Mouse (Mus musculus) monocyte, adult 2 months (primary cell): ENCODE results near the gene Mob3a.

ENCODE experiments used
- DNase-seq, 2 experiments: peaks; one replicate each; pipeline ENCODE4 v3.0.0; 2022; ENCODE audit warnings: low spot score in 2 of 2, low read depth in 1 of 2

Gene Mob3a

DNA sequence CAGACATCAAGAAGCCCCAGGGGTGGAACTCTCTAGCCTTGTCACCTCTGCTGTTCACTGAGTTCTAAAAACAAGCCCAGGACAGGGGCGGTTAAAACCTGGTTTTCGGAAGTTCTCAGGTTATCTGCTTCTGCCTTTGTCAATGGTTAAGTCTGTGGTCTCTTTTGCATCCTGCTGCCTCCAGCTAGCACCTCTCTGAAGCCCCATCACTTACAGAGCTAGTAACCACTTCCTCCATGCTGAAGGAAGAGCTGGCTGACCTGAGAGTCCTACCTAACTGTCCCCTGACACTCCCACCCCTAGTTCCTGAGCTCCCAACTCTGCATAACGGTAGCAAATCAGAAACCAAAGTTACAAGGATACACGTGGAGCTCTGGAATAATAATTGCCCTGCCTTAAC, 1.0 kb downstream of the Mob3a start:
- no peak for DNase-seq

DNA sequence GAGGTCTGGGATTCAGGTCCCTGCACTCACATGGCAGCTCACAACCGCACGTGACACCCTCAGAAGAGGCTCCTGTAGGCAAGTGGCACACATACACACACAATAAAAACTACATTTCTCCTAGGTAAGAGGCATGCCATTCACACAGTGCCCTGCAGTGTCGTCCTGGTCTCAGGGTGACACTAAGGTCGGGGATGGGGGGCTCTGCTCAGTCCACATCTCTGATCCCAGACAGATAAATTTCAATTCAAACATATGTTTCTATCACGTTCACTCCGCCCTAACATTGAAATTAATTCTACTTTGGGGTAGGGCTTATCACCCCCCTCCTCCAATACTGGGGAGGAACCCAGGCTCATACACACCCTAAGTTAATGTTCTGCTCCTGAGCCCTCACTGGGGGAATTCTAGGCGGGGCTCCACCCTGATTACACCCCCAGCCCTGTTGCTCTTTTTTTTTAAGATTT, 1.7 kb downstream of the Mob3a start:
- no peak for DNase-seq

DNA sequence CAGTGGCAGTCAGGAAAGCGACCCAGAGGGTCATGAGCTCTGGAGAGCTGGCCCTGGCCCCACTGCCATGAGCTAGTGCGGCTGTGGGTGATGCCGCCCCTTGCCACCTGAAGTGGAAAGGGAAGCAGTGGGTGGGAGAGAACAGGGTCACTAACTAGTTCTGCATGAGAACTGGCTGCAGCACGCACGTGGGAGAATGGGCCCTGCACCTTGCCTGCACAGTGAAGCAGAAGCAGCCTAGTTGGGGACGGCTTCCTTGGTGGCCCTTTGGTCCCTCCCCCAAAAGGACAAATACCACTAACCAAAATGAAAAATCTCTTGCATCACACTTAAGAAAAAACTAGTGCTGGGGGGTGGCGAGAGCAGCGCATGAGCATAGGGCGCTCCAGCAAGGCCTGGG, 3.2 kb downstream of the Mob3a start:
- no peak for DNase-seq

DNA sequence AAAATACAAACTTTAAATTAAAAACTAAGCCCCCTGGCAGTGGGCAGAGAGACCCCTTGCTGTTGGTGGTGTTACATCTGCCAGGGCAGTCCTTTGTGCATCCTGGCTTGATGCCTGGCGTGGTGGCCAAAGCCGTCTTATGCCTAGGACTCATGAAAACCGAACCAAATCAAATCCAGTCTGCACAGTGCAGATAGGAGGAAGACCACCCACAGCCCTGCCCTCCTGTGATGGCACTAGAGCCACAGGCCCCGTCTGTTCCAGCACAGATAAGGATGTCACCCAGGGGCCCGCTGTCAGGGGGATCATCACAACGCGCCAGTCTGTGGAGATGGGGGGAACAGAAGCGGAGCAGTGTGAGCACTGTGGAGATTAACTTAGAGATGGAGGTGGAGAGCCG, 4.0 kb downstream of the Mob3a start:
- DNase-seq, result no peak

- DNase-seq, result no peak
Observed at GRCm38 (mm10) chr10:80697393-80697787, 4.4 kb downstream of the Mob3a start.

GRCm38 (mm10) chr10:80696502-80697392, 5.0 kb downstream of the Mob3a start:
- DNase-seq, result no peak

DNA sequence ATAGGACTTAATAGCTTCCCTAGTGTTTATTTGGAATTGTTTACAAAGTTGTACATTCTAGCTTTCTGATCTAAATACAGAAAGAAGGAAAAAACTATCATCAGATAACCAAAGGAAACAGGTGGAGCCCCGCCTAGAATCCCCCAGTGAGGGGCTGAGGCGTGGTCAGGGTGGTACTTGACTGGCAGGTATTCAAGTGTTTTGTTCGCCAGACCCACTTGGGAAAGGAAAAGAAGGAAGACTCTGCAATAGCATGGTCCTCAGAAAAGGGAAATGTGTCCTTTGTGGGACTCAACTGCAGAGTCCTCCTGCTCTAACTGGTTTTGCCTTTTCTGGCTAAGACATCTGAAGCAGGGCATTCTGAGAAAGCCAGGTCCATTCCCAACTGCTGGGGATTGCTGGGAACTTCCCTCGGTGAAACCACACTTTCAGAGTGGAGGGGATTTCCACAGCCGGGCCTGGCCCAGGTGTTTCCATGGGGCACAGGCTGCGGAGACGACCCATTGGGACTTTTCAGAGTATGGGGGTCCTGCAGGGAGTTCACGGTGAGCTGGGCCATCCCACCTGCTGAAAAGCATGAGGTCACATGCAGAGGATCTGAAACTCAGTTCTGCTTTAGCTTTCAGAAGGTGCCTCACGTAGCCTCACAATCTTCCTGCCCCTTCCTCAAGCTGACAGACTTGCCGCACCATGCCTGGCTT, 5.8 kb downstream of the Mob3a start:
- no peak for DNase-seq

- DNase-seq, result peak; percentile 84 to 88
Observed at GRCm38 (mm10) chr10:80695186-80695585, 6.6 kb downstream of the Mob3a start.

GRCm38 (mm10) chr10:80694159-80694938, 7.4 kb downstream of the Mob3a start:
- no peak for DNase-seq

- no peak for DNase-seq
Observed at GRCm38 (mm10) chr10:80693401-80694045, 8.3 kb downstream of the Mob3a start.

GRCm38 (mm10) chr10:80692249-80693165, 9.3 kb downstream of the Mob3a start:
- peak; percentile 68 to 84 for DNase-seq

- DNase-seq, result peak in 1 of 2 experiments; percentile 62
Observed at GRCm38 (mm10) chr10:80687850-80688249, 13.9 kb downstream of the Mob3a start.

GRCm38 (mm10) chr10:80686617-80687016, 15.2 kb downstream of the Mob3a start:
- DNase-seq, result no peak

DNA sequence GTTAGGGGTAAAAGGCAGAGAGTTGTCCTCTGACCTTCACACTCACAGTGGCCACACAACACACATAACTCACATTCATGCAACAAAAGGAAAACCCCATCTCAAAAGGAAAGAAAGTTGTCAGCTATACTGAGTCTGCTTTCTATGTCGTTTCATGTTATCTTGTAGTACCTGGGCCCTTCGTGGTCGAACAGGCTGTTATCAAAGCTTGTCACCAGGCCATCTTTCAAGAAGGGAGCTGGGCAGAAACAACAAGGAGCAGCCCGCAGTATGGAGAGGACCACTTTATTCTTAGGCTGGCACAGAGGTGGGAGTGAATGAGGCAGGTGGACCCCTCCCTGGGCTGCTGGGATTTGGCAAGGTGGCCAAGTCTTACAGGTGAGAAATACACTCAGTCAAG, 16.8 kb downstream of the Mob3a start:
- no peak for DNase-seq

DNA sequence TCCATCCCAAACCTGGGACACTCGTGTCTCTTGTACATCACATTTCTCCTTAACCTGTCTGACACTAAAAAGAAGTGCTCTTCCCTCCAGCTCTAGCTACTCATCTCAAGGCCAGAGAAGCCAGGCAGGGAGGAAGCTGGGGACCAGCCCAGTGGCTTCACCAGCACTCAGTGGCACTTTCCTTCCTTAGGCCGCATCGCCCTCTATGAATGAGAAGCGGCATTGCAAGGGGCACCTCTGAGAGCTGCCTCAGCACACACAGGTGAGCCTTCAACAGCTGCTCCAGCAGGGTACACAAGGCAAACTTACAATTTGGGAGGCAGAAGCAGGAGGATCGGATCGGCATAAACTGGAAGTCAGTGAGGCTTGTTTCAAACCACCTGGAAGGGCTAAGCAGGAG, 17.6 kb downstream of the Mob3a start:
- DNase-seq, result peak in 1 of 2 experiments; percentile 55

DNA sequence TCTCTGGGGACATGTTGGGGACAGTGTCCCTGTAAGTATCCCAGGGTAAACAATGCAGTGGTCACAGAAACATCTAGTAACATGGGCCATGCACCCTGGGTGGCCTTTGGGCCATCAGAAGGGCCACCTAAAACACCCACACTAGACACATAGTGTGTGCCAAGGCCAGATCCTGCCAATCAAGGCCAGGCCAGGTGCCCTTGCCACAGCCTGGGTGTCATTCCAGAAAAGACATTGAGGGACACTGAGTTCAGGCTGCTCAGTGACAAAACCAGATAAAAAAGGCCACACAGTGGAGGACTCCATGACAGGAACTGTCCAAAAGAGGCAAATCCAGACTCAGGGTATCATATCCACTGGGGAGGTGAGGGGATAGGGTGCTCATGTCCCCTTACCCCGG, 18.1 kb downstream of the Mob3a start:
- DNase-seq, result no peak

DNA sequence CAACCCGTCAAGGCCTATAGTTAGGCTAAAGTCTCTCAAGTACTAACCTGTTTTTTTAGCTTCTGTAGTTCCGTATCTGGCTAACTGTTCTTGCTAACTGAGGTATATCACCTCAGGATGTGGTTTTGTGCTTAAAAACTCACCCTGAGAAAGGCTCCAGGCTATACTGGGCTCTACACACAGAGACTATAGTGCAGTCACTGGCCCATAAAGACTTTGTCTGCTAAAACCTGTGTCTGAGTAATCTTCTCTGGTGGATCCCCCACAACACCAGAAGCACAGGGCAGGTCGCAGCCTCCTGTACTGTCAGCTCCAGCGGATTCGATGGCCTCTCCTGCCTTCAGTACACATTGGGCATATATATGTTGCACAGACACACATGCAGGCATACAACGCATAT, 19.8 kb downstream of the Mob3a start:
- no peak for DNase-seq

DNA sequence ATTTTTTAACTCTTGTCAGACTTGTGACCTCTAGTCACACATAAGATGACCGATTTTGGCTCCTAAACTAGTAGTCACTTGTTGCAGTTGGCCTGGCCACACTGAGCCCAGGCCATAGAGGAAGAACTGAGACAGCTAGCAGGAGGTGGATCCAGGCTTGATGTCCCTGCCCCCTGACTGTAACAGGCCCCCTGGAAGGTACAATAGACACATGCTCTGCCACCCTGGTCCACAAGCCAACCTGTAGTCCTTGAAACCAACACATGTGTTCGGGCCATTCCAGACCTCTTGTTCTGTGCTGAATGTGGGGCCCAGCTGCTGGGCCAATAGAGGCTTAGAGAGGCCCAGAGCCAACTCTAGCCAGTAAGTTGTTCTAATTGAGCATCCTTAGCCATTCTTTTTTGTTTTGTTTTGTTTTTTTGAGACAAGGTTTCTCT, 21.5 kb downstream of the Mob3a start:
- no peak for DNase-seq

DNA sequence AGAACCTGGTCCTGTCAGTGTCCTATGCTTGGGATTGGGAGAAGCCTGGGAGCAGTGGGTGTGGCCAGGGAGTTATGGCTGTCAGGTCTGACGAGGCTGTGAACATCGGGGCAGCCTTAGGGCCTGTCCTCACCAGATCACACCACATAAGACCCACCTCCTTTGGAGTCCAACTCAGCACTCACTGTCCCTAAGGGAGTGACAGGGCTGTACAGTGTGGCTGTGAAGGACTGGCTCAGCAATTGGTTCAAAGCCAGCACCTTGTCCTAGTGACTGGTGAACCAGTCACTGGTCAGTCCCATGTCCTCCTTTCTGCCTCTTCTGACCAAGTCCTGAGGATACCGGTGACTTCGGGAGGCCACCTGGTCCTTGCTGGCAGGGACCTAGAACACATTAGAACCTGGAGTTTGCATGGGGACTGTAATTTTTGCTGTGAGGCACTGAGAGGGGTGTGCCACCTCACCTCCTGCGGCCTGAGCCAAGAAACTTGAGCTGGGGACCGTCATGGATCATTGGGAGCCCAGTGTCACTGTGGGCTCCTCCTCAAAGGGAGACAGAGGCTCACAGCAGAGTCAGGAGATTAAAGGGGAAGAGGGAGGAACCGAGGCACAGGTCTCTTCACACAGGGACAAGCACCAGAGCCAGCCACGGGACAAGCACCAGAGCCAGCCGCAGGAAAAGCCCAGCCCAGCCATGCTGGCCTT, 22.1 kb downstream of the Mob3a start:
- DNase-seq, result no peak
